10 mouse cellular contexts compared by ENCODE assay signal in the genomic region with DNA sequence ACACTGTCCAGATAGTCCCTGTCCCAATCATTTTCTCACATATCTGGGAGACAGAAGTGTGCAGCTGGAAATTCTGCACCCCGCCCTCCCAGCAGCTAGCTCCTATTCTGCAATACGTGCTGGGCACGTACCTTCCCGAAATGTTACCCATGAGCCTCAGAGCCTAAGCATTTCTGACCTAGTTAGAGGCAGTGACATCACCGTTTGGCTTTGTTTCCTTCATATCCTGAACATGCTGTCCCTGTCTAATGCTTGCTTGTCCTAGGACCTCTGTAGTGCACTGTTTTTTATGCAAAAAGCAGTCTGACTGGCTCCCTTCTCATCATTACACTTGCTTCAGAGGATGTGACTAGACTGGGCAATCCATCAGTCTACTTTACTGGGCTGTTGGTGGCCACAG. TPM values are rescaled to one million over a fixed set of nuclear protein-coding genes. Genes with fewer than 3 reads are reported as not detected.
DNase-seq lines count a peak whose midpoint lies in the region; ATAC-seq and TF ChIP-seq lines count a peak whose summit lies in the region.
"Had no signal": no experiment of that assay in that cellular context is flagged by ENCODE, and none has a peak within 500 bp of the region (broad histone marks: within the 10 kb centered on the region; RNA-seq: fewer than 3 reads in every experiment).

No protein-coding gene starts in this region.

- TF ChIP-seq POLR2A in kidney, adult 2 months (IDR thresholded peaks at IDR 0.05; ENCODE audit: low read depth, low read length): no peak

- no peak for TF ChIP-seq CTCF in kidney, adult 2 months (conservative IDR thresholded peaks at IDR 0.05; ENCODE audit: insufficient read depth, insufficient read length, low read depth, low read length)

- H3K9ac ChIP-seq in hindbrain, embryonic 14.5 days: no peak overlapping the region
- H3K9ac ChIP-seq: stomach, embryonic 15.5 days had no signal

- H3K36me3 ChIP-seq in kidney, adult 2 months (ENCODE audit: control insufficient read depth, insufficient read depth, low read length): no peaks in the 10 kb centered on the region
- no peaks in the 10 kb centered on the region for H3K36me3 ChIP-seq in hindbrain, embryonic 14.5 days (replicated peaks; ENCODE audit: control insufficient read depth, insufficient read depth)
- H3K36me3 ChIP-seq: stomach, embryonic 15.5 days had no signal

- no peak for ATAC-seq in hindbrain, embryonic 14.5 days (ENCODE audit: low FRiP score)

- H3K4me1 ChIP-seq in kidney, adult 2 months (ENCODE audit: control insufficient read depth, insufficient read depth, low read length): no peaks in the 10 kb centered on the region
- peaks cover 5% of the 10 kb centered on the region; the same call in 1 of the 2 replicates for H3K4me1 ChIP-seq in hindbrain, embryonic 14.5 days (replicated peaks; ENCODE audit: control insufficient read depth, insufficient read depth, low read length)
- H3K4me1 ChIP-seq: stomach, embryonic 15.5 days had no signal

- H3K27ac ChIP-seq in kidney, adult 2 months (ENCODE audit: insufficient read depth, low read depth, low read length): no peak overlapping the region
- H3K27ac ChIP-seq in hindbrain, embryonic 14.5 days: no peak overlapping the region
- H3K27ac ChIP-seq: stomach, embryonic 15.5 days had no signal

- peak; percentile 43 for DNase-seq in kidney, adult 2 months
- DNase-seq in kidney, postnatal 10 days: no peak
- DNase-seq in adipocyte (ENCODE audit: low spot score): peak; percentile 76
- DNase-seq in cerebellum, adult 18-20 months: peak; percentile 58 to 67
- peak; percentile 64 for DNase-seq in layer of hippocampus, adult 9-11 months
- no peak for DNase-seq in natural killer cell, adult 2 months (ENCODE audit: low spot score in 2 of 2)
- DNase-seq in hindbrain, embryonic 14.5 days (ENCODE audit: low spot score): no peak
- no peak for DNase-seq in B cell, adult 2 months

- H3K27me3 ChIP-seq in kidney, adult 2 months (replicated peaks; ENCODE audit: control insufficient read depth, insufficient read depth, low read length): no peaks in the 10 kb centered on the region
- H3K27me3 ChIP-seq in hindbrain, embryonic 14.5 days (ENCODE audit: control insufficient read depth, insufficient read depth, low read length): no peaks in the 10 kb centered on the region
- H3K27me3 ChIP-seq: stomach, embryonic 15.5 days had no signal

- H3K4me3 ChIP-seq in kidney, adult 2 months (ENCODE audit: insufficient read depth, low read depth, low read length): no peak overlapping the region
- H3K4me3 ChIP-seq in hindbrain, embryonic 14.5 days (replicated peaks; ENCODE audit: low read length): no peak overlapping the region
- H3K4me3 ChIP-seq: stomach, embryonic 15.5 days had no signal

- no peak overlapping the region for H3K4me2 ChIP-seq in hindbrain, embryonic 14.5 days (replicated peaks)
- H3K4me2 ChIP-seq: stomach, embryonic 15.5 days had no signal

- no peaks in the 10 kb centered on the region for H3K9me3 ChIP-seq in hindbrain, embryonic 14.5 days (ENCODE audit: control insufficient read depth, low read length)
- H3K9me3 ChIP-seq: stomach, embryonic 15.5 days had no signal

- WGBS in kidney, adult 2 months: 81% methylated on average over 5 of the region's 5 CpGs
- WGBS in hindbrain, embryonic 14.5 days: 78% methylated on average over 5 of the region's 5 CpGs

RNA-seq across cellular contexts. Expression of a gene that starts 38.5 kb away (rescaled TPM):
- polyA plus RNA-seq in kidney, adult 2 months (2012; rRNA removed): 0.03 TPM in 1 of 2 replicates, not detected in the other
- polyA plus RNA-seq in hindbrain, embryonic 14.5 days (2014; fragmentation: Nextera tagmentation; extraction: Ambion mirVana): 0.36 TPM in 1 of 2 replicates, not detected in the other
- polyA plus RNA-seq: large intestine, adult 2 months had no signal

Comparison
In these comparisons a context has a peak if more than half of its experiments do, and no peak if none do; other contexts are left out.
1. DNase-seq: peak in kidney, adult 2 months (single experiment), adipocyte (single experiment), cerebellum, adult 18-20 months (2 of 2) and layer of hippocampus, adult 9-11 months (single experiment); none in kidney, postnatal 10 days (single experiment), natural killer cell, adult 2 months (0 of 2), hindbrain, embryonic 14.5 days (single experiment) and B cell, adult 2 months (0 of 2).